9 mouse cellular contexts compared by ENCODE assay signal in the genomic region with DNA sequence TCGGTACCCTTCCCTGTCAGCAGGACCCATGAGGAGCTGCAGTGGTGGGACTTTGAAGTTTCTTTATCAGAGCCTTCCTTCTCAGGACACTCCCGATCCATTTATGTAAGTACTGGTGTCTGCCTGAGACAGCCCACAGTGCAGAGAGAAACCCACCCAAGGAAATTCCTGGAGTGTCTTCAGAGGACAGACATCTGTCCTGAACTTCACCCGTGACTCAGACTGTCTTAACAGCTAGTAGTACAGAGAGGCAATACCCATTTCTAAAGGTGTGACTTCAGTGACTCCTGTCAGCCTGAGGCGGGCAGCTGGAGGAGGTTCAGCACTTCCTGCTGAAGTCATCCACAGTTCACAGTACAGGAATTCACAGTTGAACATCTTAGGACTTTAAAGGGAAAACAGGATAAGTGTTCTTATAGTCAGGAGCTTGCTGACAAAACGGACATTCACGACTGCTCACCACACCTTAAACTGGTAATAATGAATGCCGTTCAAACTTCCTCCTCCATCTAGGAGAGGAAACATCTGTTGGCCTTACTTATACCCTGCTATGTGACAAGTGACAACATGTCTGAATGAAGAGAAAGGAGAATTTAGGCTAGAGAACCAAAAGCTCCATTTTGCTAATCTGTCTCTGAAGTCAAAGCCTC. TPM values are rescaled to one million over a fixed set of nuclear protein-coding genes. Genes with fewer than 3 reads are reported as not detected.
DNase-seq lines count a peak whose midpoint lies in the region; ATAC-seq and TF ChIP-seq lines count a peak whose summit lies in the region.
"Had no signal": no experiment of that assay in that cellular context is flagged by ENCODE, and none has a peak within 500 bp of the region (broad histone marks: within the 10 kb centered on the region; RNA-seq: fewer than 3 reads in every experiment).

No protein-coding gene starts in this region.

- TF ChIP-seq CTCF in lung, adult 2 months (IDR thresholded peaks at IDR 0.05; ENCODE audit: insufficient read depth, low read length): no peak

- no peaks in the 10 kb centered on the region for H3K36me3 ChIP-seq in hindbrain, embryonic 13.5 days

- H3K4me2 ChIP-seq in hindbrain, embryonic 13.5 days: no peak overlapping the region

- peaks cover 5% of the 10 kb centered on the region for H3K4me1 ChIP-seq in lung, adult 2 months (ENCODE audit: control insufficient read depth, insufficient read depth, low read length)
- H3K4me1 ChIP-seq in hindbrain, embryonic 13.5 days (replicated peaks): no peaks in the 10 kb centered on the region

- H3K9ac ChIP-seq in hindbrain, embryonic 13.5 days: no peak overlapping the region

- no peaks in the 10 kb centered on the region for H3K27me3 ChIP-seq in hindbrain, embryonic 13.5 days

- H3K27ac ChIP-seq in hindbrain, embryonic 13.5 days: no peak overlapping the region
- H3K27ac ChIP-seq: macrophage had no signal

- peak; percentile 23 for DNase-seq in urinary bladder, postnatal 14 days (ENCODE audit: low spot score)
- no peak for DNase-seq in urinary bladder, postnatal 36 days (ENCODE audit: low spot score in 2 of 2)
- peak; percentile 23 for DNase-seq in induced T-regulatory cell, adult 2 months (ENCODE audit: low read depth)
- DNase-seq in lung, adult 2 months: peak; percentile 20
- DNase-seq in frontal cortex, postnatal 14 days (ENCODE audit: low spot score in 2 of 2): no peak
- DNase-seq in cerebellum, postnatal 14 days: no peak

- H3K9me3 ChIP-seq in hindbrain, embryonic 13.5 days: no peaks in the 10 kb centered on the region

- WGBS in lung, adult 2 months: 7% methylated on average over 7 of the region's 7 CpGs
- 75% methylated on average over 7 of the region's 7 CpGs for WGBS in hindbrain, embryonic 13.5 days

- no peak overlapping the region for H3K4me3 ChIP-seq in lung, adult 2 months (replicated peaks; ENCODE audit: extremely low read depth, low read depth, low read length)
- H3K4me3 ChIP-seq in hindbrain, embryonic 13.5 days: no peak overlapping the region

- no peak for ATAC-seq in activated CD4-positive, CD25-positive, alpha-beta regulatory T cell, adult 4 months
- no peak for ATAC-seq in hindbrain, embryonic 13.5 days (ENCODE audit: low FRiP score)

- no peak for TF ChIP-seq POLR2A in lung, adult 2 months (IDR thresholded peaks at IDR 0.05; ENCODE audit: borderline replicate concordance, extremely low read depth, low read depth, low read length)

RNA-seq across cellular contexts. Expression of gene Wee1, which starts 35.5 kb away (rescaled TPM):
- 2.9 and 5.9 TPM in 2 replicates for polyA plus RNA-seq in lung, adult 2 months (2012; rRNA removed)
- polyA plus RNA-seq in activated CD4-positive, CD25-positive, alpha-beta regulatory T cell, adult 4 months (2017; shearing (Covaris generic)): 1 to 10 TPM; 2.4 to 3.0 TPM
- polyA plus RNA-seq in hindbrain, embryonic 13.5 days (2015; fragmentation: Nextera tagmentation; extraction: Ambion mirVana): 5.2 TPM in 2 replicates

Comparison
In these comparisons a context has a peak if more than half of its experiments do, and no peak if none do; other contexts are left out.
1. DNase-seq: peak in urinary bladder, postnatal 14 days (single experiment), induced T-regulatory cell, adult 2 months (single experiment) and lung, adult 2 months (single experiment); none in urinary bladder, postnatal 36 days (0 of 2), frontal cortex, postnatal 14 days (0 of 2) and cerebellum, postnatal 14 days (0 of 2).